Mouse (Mus musculus): ENCODE results near the gene Hsd11b1.
"Not testable (repeated sequence)": the region's sequence is repeated elsewhere in the genome, so short reads cannot be mapped to it uniquely, and the experiment has no call there.

Hsd11b1 gene

GRCm38 (mm10) chr1:193278414-193279045, 14.7 kb upstream of the Hsd11b1 start:
- CTCF ChIA-PET, result no interaction called here

GRCm38 (mm10) chr1:193274407-193275071, 10.7 kb upstream of the Hsd11b1 start:
- CTCF ChIA-PET, result no interaction called here

GRCm38 (mm10) chr1:193272916-193273601, 9.2 kb upstream of the Hsd11b1 start, which contains the start of gene G0s2:
G0s2 (minus strand) TSS chr1:193273217.
- CTCF ChIA-PET, result interaction anchor here (0.9 kb wide), 1 partner anchor 92 kb away, joined by 5 read pairs; no protein-coding TSS in a partner anchor

GRCm38 (mm10) chr1:193272137-193272915, 8.5 kb upstream of the Hsd11b1 start:
- CTCF ChIA-PET, result no interaction called here

- CTCF ChIA-PET, result no interaction called here
Measured at GRCm38 (mm10) chr1:193270965-193271763, 7.3 kb upstream of the Hsd11b1 start.

- CTCF ChIA-PET, result no interaction called here
Measured at GRCm38 (mm10) chr1:193265734-193266133, 1.9 kb upstream of the Hsd11b1 start.

GRCm38 (mm10) chr1:193263026-193263907, 608 bp downstream of the Hsd11b1 start:
- CTCF ChIA-PET, result interaction anchor here (0.6 kb wide), 1 partner anchor 69 kb away, joined by 17 read pairs; no protein-coding TSS in a partner anchor

- CTCF ChIA-PET, result no interaction called here
Measured at GRCm38 (mm10) chr1:193261897-193262548, 1.9 kb downstream of the Hsd11b1 start.

GRCm38 (mm10) chr1:193259559-193259958, 4.3 kb downstream of the Hsd11b1 start:
- CTCF ChIA-PET, result no interaction called here

GRCm38 (mm10) chr1:193256621-193257098, 7.2 kb downstream of the Hsd11b1 start:
- CTCF ChIA-PET, result no interaction called here

GRCm38 (mm10) chr1:193256289-193256577, 7.6 kb downstream of the Hsd11b1 start:
- CTCF ChIA-PET, result no interaction called here

GRCm38 (mm10) chr1:193255488-193256288, 8.2 kb downstream of the Hsd11b1 start:
- CTCF ChIA-PET, result interaction anchor here (0.7 to 1.0 kb wide), 3 partner anchors 27 to 121 kb away, joined by 3 to 4 read pairs (median 3); no protein-coding TSS in a partner anchor

GRCm38 (mm10) chr1:193255032-193255431, 8.8 kb downstream of the Hsd11b1 start:
- CTCF ChIA-PET, result interaction anchor here (0.7 to 1.0 kb wide), 3 partner anchors 27 to 122 kb away, joined by 3 to 4 read pairs (median 3); no protein-coding TSS in a partner anchor

- CTCF ChIA-PET, result not testable (repeated sequence)
Measured at GRCm38 (mm10) chr1:193253895-193254294, 10.0 kb downstream of the Hsd11b1 start.

- CTCF ChIA-PET, result no interaction called here
Measured at GRCm38 (mm10) chr1:193252616-193253015, 11.3 kb downstream of the Hsd11b1 start.

GRCm38 (mm10) chr1:193251386-193251785, 12.5 kb downstream of the Hsd11b1 start:
- CTCF ChIA-PET, result interaction anchor here (0.6 to 1.1 kb wide), 3 partner anchors 23 to 125 kb away, joined by 3 to 4 read pairs (median 3); no protein-coding TSS in a partner anchor

GRCm38 (mm10) chr1:193250026-193250425, 13.8 kb downstream of the Hsd11b1 start:
- CTCF ChIA-PET, result no interaction called here

- CTCF ChIA-PET, result interaction anchor here (0.7 kb wide), 1 partner anchor 1386 kb away, joined by 4 read pairs; no protein-coding TSS in a partner anchor
Measured at GRCm38 (mm10) chr1:193244235-193244634, 19.6 kb downstream of the Hsd11b1 start.

Measured in spleen, embryonic (tissue).